Mouse (Mus musculus): ENCODE measurements around the gene Tmem171.

Gene Tmem171

DNA sequence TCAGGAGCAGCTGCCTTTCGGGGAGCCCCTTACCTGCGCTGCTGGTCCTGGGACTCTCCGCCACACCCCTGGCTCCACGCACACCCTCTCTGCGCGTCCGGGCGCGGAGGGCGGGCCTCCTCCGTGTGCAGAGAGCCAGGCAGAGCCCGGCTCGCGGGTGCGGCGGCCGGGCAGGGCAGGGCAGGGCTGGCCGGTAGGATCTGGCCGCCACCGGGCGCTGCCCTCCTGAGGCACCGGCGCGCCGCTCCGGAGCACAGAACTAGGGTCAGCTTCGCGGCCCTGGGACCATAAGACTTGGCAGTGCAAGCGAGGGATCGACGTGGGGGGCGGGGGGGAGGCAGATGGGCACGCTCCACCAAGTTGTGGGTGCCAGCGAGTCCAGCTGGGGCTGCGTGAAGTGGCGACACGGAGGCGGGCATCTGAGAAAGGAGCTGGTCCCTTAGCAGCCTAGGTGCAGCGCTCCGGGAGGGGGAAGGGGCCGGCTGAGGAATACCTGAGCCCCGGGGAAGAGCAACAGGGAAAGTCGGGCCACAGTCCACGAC, at the start of gene Tmem171:
Gene Tmem171, minus strand, starts transcription at position 62 of the 542 bp plus-strand sequence.
- DNase-seq, result peak; percentile 70

DNA sequence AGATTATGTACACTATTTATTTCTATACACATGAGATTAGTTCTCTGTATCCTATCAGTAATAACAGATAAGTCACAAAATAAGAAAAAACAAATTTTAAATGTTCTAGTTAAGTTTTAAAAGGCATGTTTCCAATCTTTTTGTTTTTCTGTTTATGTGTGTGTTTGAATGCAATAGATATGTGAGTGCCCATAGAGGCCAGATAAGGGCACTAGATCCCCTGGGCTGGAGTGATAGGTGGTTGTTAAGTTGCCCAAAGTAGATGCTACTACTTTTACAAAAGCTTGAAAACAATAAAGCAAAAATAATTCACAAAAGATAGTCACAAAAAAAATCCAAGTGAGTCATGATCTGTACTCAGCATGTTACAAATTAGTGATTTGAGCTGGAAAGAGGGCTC, 49.2 kb upstream of the Tmem171 start:
- no peak for DNase-seq

DNA sequence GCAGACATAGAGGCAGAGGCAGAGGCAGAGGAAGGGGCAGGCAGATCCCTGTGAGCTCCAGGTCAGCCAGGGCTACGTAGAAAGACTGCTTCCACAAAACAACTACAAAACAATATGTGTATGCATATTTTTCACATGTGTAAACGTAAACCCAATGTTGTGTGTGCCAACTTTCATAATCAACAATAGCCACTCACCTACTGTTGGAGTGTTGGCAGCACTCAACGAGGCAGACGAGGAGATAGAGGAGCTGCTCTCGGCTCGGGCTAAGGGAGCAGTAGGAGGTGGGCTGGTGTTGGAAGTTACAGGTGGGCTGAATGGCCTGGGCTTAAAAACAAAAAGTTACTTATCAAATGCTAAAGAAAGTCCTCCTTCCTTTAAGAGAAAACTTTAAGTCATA, 48.6 kb upstream of the Tmem171 start:
- no peak for DNase-seq

GRCm38 (mm10) chr13:98738213-98738612, 43.6 kb upstream of the Tmem171 start:
- no peak for DNase-seq

DNA sequence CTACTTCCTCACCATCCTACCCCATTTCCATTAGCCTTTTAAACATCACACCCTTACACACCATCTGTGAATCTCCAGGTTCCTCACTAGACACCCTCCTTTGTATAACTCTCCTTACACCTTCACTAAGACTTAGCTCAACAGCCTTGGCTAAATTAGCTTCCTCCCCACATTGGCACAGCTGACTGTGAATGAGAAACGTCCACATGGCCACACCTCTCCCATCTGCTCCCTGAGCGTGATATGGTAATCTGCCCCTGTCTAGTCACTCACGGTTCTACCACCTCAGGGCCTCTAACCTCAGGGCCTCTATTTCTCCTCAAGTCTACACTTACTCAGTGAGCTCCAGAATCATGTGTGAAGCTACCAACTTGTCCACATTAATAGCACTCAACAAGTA, 38.7 kb upstream of the Tmem171 start:
- DNase-seq, result no peak

GRCm38 (mm10) chr13:98729271-98730062, 34.8 kb upstream of the Tmem171 start:
- DNase-seq, result no peak

DNA sequence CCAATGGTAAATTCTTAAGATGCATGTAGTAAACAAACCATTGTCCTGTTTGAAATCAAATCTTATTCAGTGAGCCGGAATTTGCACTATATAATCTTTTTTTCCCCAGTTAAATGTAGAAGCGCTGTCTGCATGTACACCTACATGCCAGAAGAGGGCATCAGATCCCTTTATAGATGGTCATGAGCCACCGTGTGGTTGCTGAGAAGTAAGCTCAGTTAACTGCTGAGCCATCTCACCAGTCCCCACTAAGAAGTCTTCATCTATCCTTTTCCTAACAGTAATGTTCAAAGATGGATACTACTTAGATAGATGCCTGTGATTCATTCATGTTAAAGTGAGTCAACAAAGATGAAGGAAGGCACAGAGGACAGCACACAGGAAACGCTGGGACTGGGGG, 31.9 kb upstream of the Tmem171 start:
- DNase-seq, result no peak

DNA sequence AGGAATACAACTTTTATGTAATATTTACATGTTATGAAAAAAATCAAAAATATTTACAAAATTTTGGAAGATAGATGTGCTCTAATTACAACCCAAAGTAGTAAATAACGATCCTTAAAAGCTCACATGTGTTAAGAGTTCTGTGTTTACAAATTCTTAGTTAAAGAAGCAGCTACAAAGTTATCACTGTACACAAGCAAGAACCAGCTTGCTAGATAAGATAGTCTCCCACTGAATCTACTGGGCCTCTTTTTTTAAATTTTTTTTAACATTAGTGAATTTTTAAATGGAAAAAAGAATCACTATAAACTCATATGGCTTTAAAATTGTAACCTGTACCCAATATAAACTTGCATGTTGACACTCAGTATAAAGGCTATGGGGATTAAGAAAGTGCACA, 28.8 kb upstream of the Tmem171 start:
- DNase-seq, result no peak

DNA sequence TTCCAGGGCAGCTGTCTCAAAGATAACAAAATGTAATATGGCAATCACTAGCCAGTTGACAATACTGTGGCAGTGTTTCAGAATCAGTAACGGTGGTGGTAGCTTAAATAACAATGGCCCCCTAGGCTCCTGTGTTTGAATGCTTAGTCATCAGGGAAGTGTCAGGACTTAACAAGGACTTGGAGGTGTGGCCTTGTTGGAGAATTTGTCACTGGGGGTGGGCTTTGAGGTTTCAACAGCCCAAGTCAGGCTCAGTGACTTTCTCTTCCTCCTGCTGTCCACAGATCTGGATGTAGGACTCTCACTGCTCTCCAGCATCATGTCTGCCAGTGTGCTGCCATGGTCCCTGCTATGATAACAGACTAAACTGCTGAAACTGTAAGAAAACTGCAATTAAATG, 27.7 kb upstream of the Tmem171 start:
- DNase-seq, result no peak

DNA sequence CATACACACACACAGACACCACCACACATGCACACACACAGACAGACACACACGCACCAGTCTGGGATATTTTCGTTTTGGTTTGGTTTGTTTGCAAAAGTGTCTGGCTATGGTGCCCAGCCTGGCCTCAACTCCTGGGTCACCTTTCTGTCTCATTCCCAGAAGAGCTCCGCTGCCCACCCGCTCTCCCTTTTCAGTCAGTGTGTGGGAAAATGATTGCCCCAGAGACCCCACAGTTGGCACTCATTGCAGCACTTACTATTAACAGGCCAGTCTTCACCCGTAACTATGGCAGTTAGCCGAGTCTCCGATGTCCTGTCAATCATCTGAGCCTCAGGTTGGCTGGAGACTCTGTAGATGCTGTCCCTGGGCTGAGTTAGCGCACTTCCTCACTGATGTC, 21.5 kb upstream of the Tmem171 start:
- DNase-seq, result no peak

GRCm38 (mm10) chr13:98715443-98715990, 20.9 kb upstream of the Tmem171 start:
- DNase-seq, result no peak

DNA sequence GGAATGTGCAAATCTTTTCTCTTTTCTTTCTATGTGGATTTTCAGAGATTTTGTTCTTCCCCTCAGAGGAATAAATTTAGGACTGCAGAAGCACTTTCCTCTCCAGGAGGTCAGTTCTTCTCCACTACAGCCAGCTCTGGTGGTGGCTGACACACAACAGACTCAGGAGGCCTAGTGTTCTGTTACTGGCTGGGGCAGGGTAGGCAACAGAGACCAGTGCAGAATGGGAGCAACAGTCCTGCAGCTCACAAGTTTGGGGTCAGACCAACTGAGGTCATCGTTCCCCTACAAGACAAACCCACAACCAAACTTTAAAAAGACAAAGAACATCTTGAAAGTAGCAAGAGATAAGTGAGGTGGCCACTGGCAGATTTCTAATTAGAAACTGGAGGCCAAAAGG, 16.0 kb upstream of the Tmem171 start:
- DNase-seq, result no peak

GRCm38 (mm10) chr13:98710236-98710635, 15.6 kb upstream of the Tmem171 start:
- DNase-seq, result no peak

GRCm38 (mm10) chr13:98705501-98705900, 10.9 kb upstream of the Tmem171 start:
- DNase-seq, result no peak

- no peak for DNase-seq
These were observed 9.2 kb upstream of the Tmem171 start for GRCm38 (mm10) chr13:98703786-98704185.

- no peak for DNase-seq
These were observed 7.7 kb upstream of the Tmem171 start for GRCm38 (mm10) chr13:98702361-98702760.

- DNase-seq, result no peak
These were observed 6.7 kb upstream of the Tmem171 start for GRCm38 (mm10) chr13:98701309-98701675.

- peak; percentile 2 for DNase-seq
These were observed 6.2 kb upstream of the Tmem171 start for GRCm38 (mm10) chr13:98700661-98701308.

- peak; percentile 5 for DNase-seq
These were observed 5.4 kb upstream of the Tmem171 start for GRCm38 (mm10) chr13:98699982-98700540.

GRCm38 (mm10) chr13:98699051-98699744, 4.6 kb upstream of the Tmem171 start:
- DNase-seq, result peak; percentile 59

DNA sequence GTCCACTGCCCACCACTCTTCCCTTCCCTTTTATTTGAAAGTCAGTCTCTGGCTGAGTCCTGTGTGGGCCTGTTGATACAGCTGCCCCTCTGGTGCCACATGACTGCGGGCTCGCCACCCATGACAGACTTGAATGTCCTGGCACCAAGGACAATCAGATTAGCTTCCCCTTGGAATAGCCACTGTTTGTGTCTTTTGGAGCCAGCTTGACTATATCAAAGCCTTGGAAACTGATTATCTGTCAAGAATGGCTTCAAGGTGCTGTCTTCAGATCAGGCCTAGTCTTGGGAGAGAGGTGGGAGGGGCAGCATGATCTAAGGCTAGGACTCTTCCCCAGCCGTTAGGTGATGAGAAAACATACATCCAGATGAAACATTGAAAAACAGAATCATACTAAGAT, 2.1 kb upstream of the Tmem171 start:
- peak; percentile 39 for DNase-seq

- peak; percentile 87 for DNase-seq
These were observed 912 bp upstream of the Tmem171 start for GRCm38 (mm10) chr13:98695546-98695945.

DNA sequence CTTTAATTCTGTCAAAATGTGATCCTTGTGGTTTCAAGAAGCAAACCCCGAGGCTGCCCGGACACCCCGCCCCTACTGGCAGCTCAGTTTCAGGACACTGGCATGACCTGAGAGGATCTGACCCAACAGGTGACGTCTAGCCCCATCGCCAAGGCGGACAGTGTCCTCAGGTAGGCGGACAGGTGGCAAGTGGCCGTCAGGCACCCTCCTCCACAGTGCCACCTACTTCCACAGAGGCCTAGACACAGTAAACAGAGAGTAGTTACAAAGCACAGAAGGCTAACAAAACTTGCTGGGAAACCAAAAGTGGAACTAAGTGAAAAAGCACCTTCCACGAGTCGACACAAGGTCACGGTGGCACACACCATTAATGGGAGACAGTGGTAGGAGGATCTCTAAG, 1.3 kb downstream of the Tmem171 start:
- DNase-seq, result peak; percentile 37
